Mouse (Mus musculus) adrenal gland, adult 18-20 months (tissue): ENCODE measurements around the gene Iqck. TPM values are rescaled to one million over a fixed set of nuclear protein-coding genes. Genes with fewer than 3 reads are reported as not detected.
A peak's percentile ranks its signal among the peaks of the same experiment; 100 is the strongest.

ENCODE experiments used
- DNase-seq, 2 experiments: peaks; one replicate each; pipeline ENCODE4 v3.0.0; 2021 to 2022; ENCODE audit warnings: low spot score in 2 of 2
- total RNA-seq, 2 experiments: library from RNA; stranded (reverse); gene quantifications; 1 replicate in 1 of 2; 2 replicates in 1 of 2; pipeline ENCODE4 v1.2.3; 2021

The Iqck gene
- total RNA-seq, 2 experiments from 2014 or later, result 12.1 to 33.9 TPM

DNA sequence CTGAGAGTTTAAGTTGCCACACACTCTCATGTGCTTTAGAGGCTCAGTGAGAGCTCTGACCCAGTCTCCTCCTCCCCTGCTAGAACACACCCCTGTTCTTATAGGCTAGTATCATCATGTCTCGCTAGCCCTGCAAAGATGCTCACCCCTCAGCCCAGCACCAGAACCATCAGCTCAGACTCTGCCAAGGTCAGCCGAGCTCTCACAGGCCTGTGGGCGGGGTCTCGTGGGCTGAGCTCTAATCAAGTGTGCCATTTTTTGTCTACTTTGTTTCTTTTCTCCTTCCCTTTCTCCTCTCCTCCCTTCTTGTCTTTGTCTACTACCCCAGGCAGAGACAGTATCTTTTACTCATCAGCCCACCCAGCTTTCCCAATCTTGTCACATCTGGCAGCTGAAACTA, 130.2 kb downstream of the Iqck start:
- no peak for DNase-seq

DNA sequence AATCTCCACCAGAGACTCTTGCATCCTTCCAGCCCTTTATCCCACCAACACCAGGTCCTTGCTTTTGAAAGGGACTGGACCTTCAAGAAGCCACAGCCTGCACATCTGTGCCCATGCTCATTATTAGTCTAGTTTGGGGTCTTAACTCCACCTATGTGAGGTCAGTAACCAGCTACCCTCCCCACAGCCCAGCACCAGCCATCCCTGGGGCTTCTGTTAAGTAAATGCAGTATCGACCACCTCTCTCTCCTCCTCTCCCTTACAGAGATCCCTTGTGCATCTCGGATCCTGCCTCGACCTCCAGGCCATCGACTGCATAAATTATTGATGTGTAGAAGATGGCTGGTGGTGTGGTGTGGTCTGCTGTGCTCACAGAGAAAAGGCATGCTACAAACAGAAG, 130.8 kb downstream of the Iqck start:
- DNase-seq, result no peak

GRCm38 (mm10) chr7:118989275-118989856, 133.8 kb downstream of the Iqck start:
- DNase-seq, result no peak

DNA sequence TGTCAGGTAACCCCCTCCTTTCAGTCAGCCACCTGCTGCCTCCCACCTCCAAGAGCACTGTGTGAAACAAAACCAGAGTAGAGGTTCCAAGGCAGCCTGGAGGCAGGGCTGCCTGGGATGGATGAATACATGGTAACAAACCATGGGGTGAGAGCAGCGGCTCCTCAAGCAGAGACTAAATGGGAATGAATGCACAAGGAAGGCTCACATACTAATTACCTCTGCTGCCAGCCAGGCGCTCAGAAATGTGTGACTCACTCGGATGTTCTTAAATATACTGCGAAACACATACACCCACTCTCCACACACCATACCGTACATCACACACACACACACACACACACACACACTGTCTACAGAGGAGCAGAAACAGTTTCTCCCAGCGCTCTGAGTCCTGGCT, 134.7 kb downstream of the Iqck start:
- no peak for DNase-seq

DNA sequence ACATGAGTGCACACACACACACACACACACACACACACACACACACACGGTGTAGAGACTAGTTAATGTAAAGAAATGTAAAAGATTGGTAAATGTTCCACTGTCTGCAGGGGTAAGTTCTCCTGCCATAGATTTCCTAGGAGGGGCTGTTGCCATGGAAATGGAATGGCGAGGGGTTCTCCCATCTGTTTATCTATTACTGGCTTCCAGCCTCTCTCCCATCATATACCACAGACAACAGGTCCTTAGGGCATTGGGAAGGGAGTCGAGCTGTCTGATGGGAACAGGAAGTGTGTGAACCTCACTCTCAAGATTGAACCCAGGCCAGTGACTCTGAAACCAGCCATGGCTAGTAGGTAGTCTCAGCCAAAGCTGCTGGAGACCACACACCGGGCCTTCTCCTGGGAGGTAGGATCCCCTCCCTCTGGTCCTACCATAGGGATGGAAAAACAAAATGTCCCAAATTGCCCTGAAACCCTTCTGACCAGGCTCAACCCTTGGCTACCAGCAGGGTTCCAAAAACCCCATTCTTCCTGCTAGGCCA, 135.9 kb downstream of the Iqck start:
- DNase-seq, result no peak

DNA sequence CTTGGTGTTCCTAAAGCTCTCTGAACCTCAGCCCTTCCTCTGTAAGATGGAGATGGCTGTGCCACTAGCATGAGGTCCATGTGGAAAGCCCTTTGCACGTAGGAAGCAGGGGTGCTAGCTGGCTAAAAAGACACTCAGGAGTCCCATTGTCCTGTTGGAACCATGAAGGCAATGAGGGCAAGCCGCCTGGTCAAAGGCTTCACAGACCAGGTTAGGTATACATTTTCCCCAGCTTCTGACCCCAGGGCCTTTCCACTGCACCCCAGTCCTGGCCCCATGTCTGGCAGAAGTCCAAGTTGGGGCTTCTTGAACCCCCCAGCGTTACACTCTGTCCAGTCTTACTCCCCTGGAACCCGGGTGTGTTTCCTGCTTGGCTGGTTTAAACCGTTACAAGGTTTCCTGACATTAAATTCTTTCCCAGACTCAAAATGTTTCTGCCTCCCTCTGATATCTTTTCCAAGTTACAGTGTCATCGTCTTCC, 136.6 kb downstream of the Iqck start:
- DNase-seq, result no peak

- no peak for DNase-seq
Observed at GRCm38 (mm10) chr7:118992623-118993405, 137.3 kb downstream of the Iqck start.

GRCm38 (mm10) chr7:118993597-118994230, 138.2 kb downstream of the Iqck start:
- no peak for DNase-seq

GRCm38 (mm10) chr7:118994231-118994842, 138.8 kb downstream of the Iqck start:
- DNase-seq, result peak in 1 of 2 experiments; percentile 44

DNA sequence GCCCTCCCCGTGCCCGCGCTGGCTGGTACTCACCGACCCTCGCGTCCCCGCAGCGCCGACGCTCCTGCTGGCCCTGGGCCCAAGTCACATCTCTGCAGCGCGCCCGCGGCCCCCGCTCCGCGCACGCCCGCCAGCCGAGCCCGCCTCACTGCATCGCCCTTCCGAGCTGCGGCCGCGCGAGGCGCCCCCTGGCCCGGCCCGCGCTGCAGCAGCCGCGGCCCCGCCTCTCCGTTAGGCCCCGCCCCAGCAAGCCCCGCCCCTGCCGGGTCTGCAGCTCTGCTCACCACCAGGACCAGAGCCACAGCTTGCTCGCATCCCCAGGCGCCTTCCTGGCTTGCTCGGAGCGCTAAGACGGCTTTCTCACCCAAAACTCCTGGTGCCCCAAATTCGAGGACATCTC, 139.5 kb downstream of the Iqck start, which contains the start of gene Gprc5b:
Gene Gprc5b, minus strand, starts transcription at position 205 of the 400 bp plus-strand sequence.
- DNase-seq, result peak; percentile 87 to 93

- no peak for DNase-seq
Observed at GRCm38 (mm10) chr7:118995671-118996070, 140.1 kb downstream of the Iqck start.

DNA sequence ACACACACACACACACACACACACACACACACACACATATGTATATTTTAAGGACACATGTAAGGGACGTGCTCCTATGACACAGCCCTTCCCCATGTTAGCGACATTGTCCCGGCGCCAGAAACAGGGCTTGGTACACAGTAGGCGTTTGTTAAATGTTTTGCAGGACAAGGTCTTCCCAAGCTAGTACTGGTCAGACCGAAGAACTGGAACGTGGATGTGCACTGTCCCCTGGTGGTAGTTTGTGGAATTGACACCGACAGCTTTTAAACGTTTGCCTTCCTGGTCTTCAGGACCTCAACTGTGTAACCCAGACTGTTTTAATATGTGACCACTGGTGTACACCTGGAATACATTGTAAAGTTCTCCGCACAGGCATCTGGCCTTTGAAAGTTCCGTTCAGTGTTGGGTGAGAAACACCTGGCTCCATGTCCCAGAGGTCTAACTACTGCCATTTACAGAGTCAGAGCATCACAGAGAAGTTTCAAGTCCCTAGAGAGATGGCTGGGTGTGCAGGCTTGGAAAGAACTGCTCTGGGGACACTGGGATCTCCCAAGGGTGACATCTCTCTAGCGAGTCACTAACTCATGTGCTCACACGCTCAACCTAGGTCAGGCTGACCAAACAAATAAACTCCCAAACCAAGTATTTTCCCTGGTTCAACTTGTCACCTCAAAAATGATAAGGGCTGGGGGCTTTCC, 140.7 kb downstream of the Iqck start:
- peak; percentile 78 to 83 for DNase-seq

- no peak for DNase-seq
Observed at GRCm38 (mm10) chr7:118999857-119000256, 144.3 kb downstream of the Iqck start.

DNA sequence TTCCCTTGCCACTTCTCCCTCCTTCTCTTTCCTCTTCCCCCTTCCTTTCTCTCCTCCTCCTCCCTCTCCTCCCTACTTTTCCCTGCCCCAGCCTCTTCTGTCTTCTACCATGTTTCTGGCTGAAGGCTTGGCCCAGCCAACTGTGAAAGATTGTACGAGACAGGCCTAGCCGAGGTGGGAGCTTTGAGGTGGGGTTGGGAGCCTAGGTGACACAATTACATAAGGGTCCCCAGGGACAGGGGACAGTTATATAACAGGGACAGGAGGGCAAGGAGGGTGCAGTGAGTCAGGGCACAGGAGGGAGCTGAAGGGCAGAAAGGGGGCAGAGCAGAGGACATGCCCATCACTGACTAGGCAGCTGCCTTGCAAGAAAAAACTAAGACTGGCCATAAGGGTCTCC, 146.4 kb downstream of the Iqck start:
- no peak for DNase-seq

- no peak for DNase-seq
Observed at GRCm38 (mm10) chr7:119002501-119002900, 146.9 kb downstream of the Iqck start.

DNA sequence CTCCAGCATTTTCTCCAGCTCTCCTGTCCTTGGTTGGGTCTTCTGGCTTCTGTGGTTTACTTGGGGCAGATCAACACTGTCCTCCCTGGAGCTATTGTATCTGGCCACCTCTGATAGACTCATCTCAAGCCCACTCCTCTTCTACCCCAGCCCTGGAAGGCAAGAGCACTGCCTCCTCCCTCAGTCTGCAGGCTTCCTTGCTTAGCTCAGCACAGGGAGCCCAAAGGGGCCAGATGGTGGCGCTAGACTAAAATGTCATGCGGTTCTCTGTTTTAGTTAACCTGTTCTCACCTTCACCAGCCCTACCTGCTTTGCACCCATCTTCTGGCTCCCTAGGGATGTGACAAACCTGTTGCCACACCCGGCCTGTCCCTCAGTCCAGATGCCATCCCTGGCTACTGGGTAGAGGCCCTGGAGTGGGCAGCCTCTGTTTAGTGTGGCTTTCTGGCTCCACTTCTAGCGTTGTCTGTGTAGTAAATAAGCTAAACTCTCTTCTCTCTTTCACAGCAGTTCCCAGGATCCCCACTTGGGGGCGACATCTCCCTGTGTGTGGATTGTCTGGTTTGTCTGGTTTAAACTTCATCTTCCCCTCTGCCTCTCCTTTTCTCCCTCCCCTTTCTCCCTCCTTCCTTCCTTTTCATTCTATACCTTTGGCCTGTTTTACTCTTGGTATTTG, 155.4 kb downstream of the Iqck start:
- DNase-seq, result peak; percentile 74 to 75

DNA sequence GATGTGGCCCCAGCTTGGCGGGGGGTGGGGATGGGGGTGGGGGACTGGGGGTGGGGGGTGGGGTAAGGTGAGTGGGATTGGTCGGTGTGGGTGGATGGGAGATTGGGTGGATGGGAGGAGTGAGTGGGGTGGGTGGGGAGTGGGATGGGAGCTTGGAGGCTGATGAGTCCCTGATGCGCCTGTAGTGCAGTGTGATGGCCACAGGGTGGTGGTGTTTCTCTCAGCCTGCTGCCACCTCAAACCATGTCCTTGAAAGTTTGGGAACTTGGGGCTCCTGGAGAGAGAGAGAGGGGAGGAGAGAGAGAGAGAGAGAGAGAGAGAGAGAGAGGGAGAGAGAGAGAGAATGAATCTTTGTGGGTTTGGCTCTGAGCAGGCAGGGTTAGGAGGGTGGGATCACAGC, 160.2 kb downstream of the Iqck start:
- DNase-seq, result no peak

GRCm38 (mm10) chr7:119019537-119019936, 164.0 kb downstream of the Iqck start:
- DNase-seq, result peak; percentile 48 to 54
